In genomic region chr5:100266671-100267510, GRCm38 (mm10) we compare ENCODE assay signal across 13 mouse cellular contexts.
DNase-seq lines count a peak whose midpoint lies in the region; ATAC-seq lines count a peak whose summit lies in the region.
"Had no signal": no experiment of that assay in that cellular context is flagged by ENCODE, and none has a peak within 500 bp of the region (broad histone marks: within the 10 kb centered on the region; RNA-seq: fewer than 3 reads in every experiment).

No protein-coding gene starts in this region.

- H3K4me3 ChIP-seq in embryonic facial prominence, embryonic 11.5 days (ENCODE audit: low read depth, low read length), result no peak overlapping the region
- H3K4me3 ChIP-seq: gastrocnemius, adult 2 months; lung, embryonic 15.5 days had no signal

- peak; percentile 65; the same call in 1 of the 2 replicates for ATAC-seq in embryonic facial prominence, embryonic 11.5 days (replicated peaks; ENCODE audit: insufficient number of reproducible peaks, low FRiP score, low TSS enrichment, low read depth)
- ATAC-seq: intestine, postnatal 0 days had no signal

- H3K9me3 ChIP-seq in embryonic facial prominence, embryonic 11.5 days (replicated peaks; ENCODE audit: control insufficient read depth, low read length), result no peaks in the 10 kb centered on the region
- H3K9me3 ChIP-seq: lung, embryonic 15.5 days had no signal

- H3K4me2 ChIP-seq in embryonic facial prominence, embryonic 11.5 days (ENCODE audit: low read depth, low read length), result no peak overlapping the region
- H3K4me2 ChIP-seq: lung, embryonic 15.5 days had no signal

- H3K4me1 ChIP-seq in embryonic facial prominence, embryonic 11.5 days (ENCODE audit: control insufficient read depth, insufficient read depth, low read length), result no peaks in the 10 kb centered on the region

- H3K9ac ChIP-seq in embryonic facial prominence, embryonic 11.5 days (replicated peaks; ENCODE audit: low read length), result no peak overlapping the region
- H3K9ac ChIP-seq: lung, embryonic 15.5 days had no signal

- H3K27me3 ChIP-seq in embryonic facial prominence, embryonic 11.5 days (ENCODE audit: control insufficient read depth, insufficient read depth, low read length), result no peaks in the 10 kb centered on the region
- H3K27me3 ChIP-seq: lung, embryonic 15.5 days had no signal

- intact Hi-C loops in left cerebral cortex, postnatal 4 days (cut with DNase I), result no loop called here

- DNase-seq in left cerebral cortex, postnatal 4 days, result peak; percentile 78
- no peak for DNase-seq in left cerebral cortex, adult 18-20 months (ENCODE audit: low spot score in 2 of 2)
- DNase-seq in cerebellum, adult 11 months, result peak; percentile 81
- DNase-seq in embryonic facial prominence, embryonic 11.5 days (ENCODE audit: low spot score), result peak; percentile 26
- peak; percentile 41 for DNase-seq in mesoderm, embryonic 11.5 days (ENCODE audit: low read depth, low spot score)
- no peak for DNase-seq in right cerebral cortex, postnatal 36 days (ENCODE audit: low spot score in 2 of 2)
- no peak for DNase-seq in layer of hippocampus, postnatal 36 days
- DNase-seq in frontal cortex, adult 2 months (ENCODE audit: extremely low spot score in 1 of 2, low spot score in 1 of 2), result no peak
- DNase-seq: gastrocnemius, adult 2 months; right cerebral cortex, postnatal 14 days; thymus, postnatal 25 days had no signal

- H3K27ac ChIP-seq in embryonic facial prominence, embryonic 11.5 days (replicated peaks; ENCODE audit: low read depth, low read length), result no peak overlapping the region
- H3K27ac ChIP-seq: gastrocnemius, adult 2 months; lung, embryonic 15.5 days had no signal

- H3K36me3 ChIP-seq in embryonic facial prominence, embryonic 11.5 days (replicated peaks; ENCODE audit: control insufficient read depth, insufficient read depth, low read depth, low read length), result no peaks in the 10 kb centered on the region
- H3K36me3 ChIP-seq: lung, embryonic 15.5 days had no signal

- 65% methylated on average over 17 of the region's 17 CpGs for WGBS in embryonic facial prominence, embryonic 11.5 days

Comparison
In these comparisons a context has a peak if more than half of its experiments do, and no peak if none do; other contexts are left out.
1. DNase-seq: peak in left cerebral cortex, postnatal 4 days (single experiment), cerebellum, adult 11 months (single experiment), embryonic facial prominence, embryonic 11.5 days (single experiment) and mesoderm, embryonic 11.5 days (single experiment); none in left cerebral cortex, adult 18-20 months (0 of 2), right cerebral cortex, postnatal 36 days (0 of 2), layer of hippocampus, postnatal 36 days (0 of 2) and frontal cortex, adult 2 months (0 of 2).